Mouse (Mus musculus) liver, adult (tissue): ENCODE measurements around the gene Sart3.

ENCODE experiments used
- GATA4 ChIP-seq: IDR thresholded peaks from 2 replicates; pipeline ENCODE4 v1.6.1; 2014; ENCODE audit warnings: mild to moderate bottlenecking, low read length; ENCODE audit not compliant: insufficient replicate concordance

The Sart3 gene

GRCm38 (mm10) chr5:113725417-113725816 lies 46.9 kb downstream of the Sart3 start:
- no peak for TF ChIP-seq GATA4

- TF ChIP-seq GATA4: no peak
These were observed 47.9 kb downstream of the Sart3 start, which contains the start of gene 1700069L16Rik for GRCm38 (mm10) chr5:113724446-113724845. Gene 1700069L16Rik (minus strand): TSS chr5:113724772.

GRCm38 (mm10) chr5:113723567-113724237 lies 48.6 kb downstream of the Sart3 start:
- no peak for TF ChIP-seq GATA4

GRCm38 (mm10) chr5:113722224-113723013 lies 49.9 kb downstream of the Sart3 start:
- TF ChIP-seq GATA4: no peak

- no peak for TF ChIP-seq GATA4
These were observed 53.1 kb downstream of the Sart3 start for GRCm38 (mm10) chr5:113719221-113719661.

- no peak for TF ChIP-seq GATA4
These were observed 55.5 kb downstream of the Sart3 start for GRCm38 (mm10) chr5:113716581-113717388.

GRCm38 (mm10) chr5:113712861-113713260 lies 59.4 kb downstream of the Sart3 start:
- TF ChIP-seq GATA4: no peak

- TF ChIP-seq GATA4: no peak
These were observed 68.3 kb downstream of the Sart3 start for GRCm38 (mm10) chr5:113703803-113704585.

- TF ChIP-seq GATA4: no peak
These were observed 71.8 kb downstream of the Sart3 start for GRCm38 (mm10) chr5:113700388-113701023.

- no peak for TF ChIP-seq GATA4
These were observed 77.9 kb downstream of the Sart3 start for GRCm38 (mm10) chr5:113694415-113694814.

- no peak for TF ChIP-seq GATA4
These were observed 78.3 kb downstream of the Sart3 start for GRCm38 (mm10) chr5:113694000-113694399.

GRCm38 (mm10) chr5:113693196-113693755 lies 79.0 kb downstream of the Sart3 start:
- TF ChIP-seq GATA4: no peak
